Mouse (Mus musculus) MEL (cell line): Measurements from ENCODE around the gene Mybpc3. TPM values are rescaled to one million over a fixed set of nuclear protein-coding genes. Genes with fewer than 3 reads are reported as not detected.

ENCODE experiments used
- DNase-seq: peaks from one replicate; pipeline ENCODE4 v3.0.0; 2011; ENCODE audit warnings: low read depth, low spot score
- H3K27ac ChIP-seq: 2 replicates; pipeline ENCODE4 v1.5.1; 2012; ENCODE audit warnings: low read depth, mild to moderate bottlenecking, control low read depth, low read length, moderate library complexity; ENCODE audit not compliant: control insufficient read depth
- H3K27me3 ChIP-seq, 2 experiments: fragments of 150-350 bp in 1 of 2; sonication (generic) in 1 of 2; 2 replicates each; pipeline ENCODE4 v1.6.1; 2012; ENCODE audit warnings: low read length in 2 of 2, mild to moderate bottlenecking in 2 of 2, improper control_type of control experiment in 1 of 2, moderate library complexity in 1 of 2; ENCODE audit not compliant: insufficient read depth in 2 of 2, control insufficient read depth in 1 of 2
- H3K36me3 ChIP-seq, 2 experiments: 2 replicates each; pipeline ENCODE4 v1.6.1; 2012 to 2014; ENCODE audit warnings: low read length in 2 of 2, improper control_type of control experiment in 1 of 2, inconsistent platforms in 1 of 2, mild to moderate bottlenecking in 1 of 2; ENCODE audit not compliant: insufficient read depth in 2 of 2, control insufficient read depth in 1 of 2
- H3K4me1 ChIP-seq, 2 experiments: fragments of 150-350 bp in 1 of 2; sonication (generic) in 1 of 2; 2 replicates each; pipeline ENCODE4 v1.6.1; 2012; ENCODE audit warnings: low read length in 2 of 2, improper control_type of control experiment in 1 of 2, mild to moderate bottlenecking in 1 of 2; ENCODE audit not compliant: insufficient read depth in 2 of 2, control insufficient read depth in 1 of 2
- H3K4me3 ChIP-seq, 2 experiments: fragments of 150-350 bp in 1 of 2; sonication (generic) in 1 of 2; 2 replicates each; pipeline ENCODE4 v1.5.1; 2012; ENCODE audit warnings: low read depth in 2 of 2, low read length in 2 of 2, mild to moderate bottlenecking in 2 of 2, moderate library complexity in 2 of 2, control low read depth in 1 of 2, improper control_type of control experiment in 1 of 2; ENCODE audit not compliant: control insufficient read depth in 1 of 2, insufficient read depth in 1 of 2
- H3K79me2 ChIP-seq: 2 replicates; pipeline ENCODE4 v1.6.1; 2012; ENCODE audit warnings: mild to moderate bottlenecking, low read length, moderate library complexity; ENCODE audit not compliant: control insufficient read depth, poor library complexity, insufficient read depth
- H3K9ac ChIP-seq: 2 replicates; pipeline ENCODE4 v1.6.1; 2012; ENCODE audit warnings: low read depth, mild to moderate bottlenecking, control low read depth, low read length, moderate library complexity; ENCODE audit not compliant: control insufficient read depth, poor library complexity, severe bottlenecking
- H3K9me3 ChIP-seq: fragments of 150-350 bp; sonication (generic); replicated peaks from 2 replicates; pipeline ENCODE4 v1.6.1; 2012; ENCODE audit warnings: mild to moderate bottlenecking, low read length, improper control_type of control experiment, moderate library complexity; ENCODE audit not compliant: insufficient read depth
- CHD1 ChIP-seq: IDR thresholded peaks from 2 replicates; pipeline ENCODE4 v1.6.1; 2012; ENCODE audit warnings: low read depth, mild to moderate bottlenecking, inconsistent platforms, low read length, improper control_type of control experiment
- CHD2 ChIP-seq: IDR thresholded peaks from 2 replicates; pipeline ENCODE4 v1.6.1; 2011; ENCODE audit warnings: low read length, improper control_type of control experiment
- CTCF ChIP-seq, 3 experiments: IDR thresholded peaks in 2 of 3; conservative IDR thresholded peaks in 1 of 3; 2 replicates each; pipeline ENCODE4 v1.5.1; 2011 to 2012; ENCODE audit warnings: low read length in 3 of 3, low read depth in 2 of 3, mild to moderate bottlenecking in 2 of 3, improper control_type of control experiment in 1 of 3, inconsistent platforms in 1 of 3, mixed read lengths in 1 of 3, moderate library complexity in 1 of 3; ENCODE audit not compliant: control insufficient read depth in 1 of 3, insufficient read depth in 1 of 3, poor library complexity in 1 of 3, severe bottlenecking in 1 of 3
- EP300 ChIP-seq, 2 experiments: IDR thresholded peaks; 2 replicates each; pipeline ENCODE4 v1.6.1; 2011; ENCODE audit warnings: improper control_type of control experiment in 2 of 2, low read length in 2 of 2, low read depth in 1 of 2, mild to moderate bottlenecking in 1 of 2
- HCFC1 ChIP-seq: IDR thresholded peaks from 2 replicates; pipeline ENCODE4 v1.6.1; 2012; ENCODE audit warnings: low read depth, mild to moderate bottlenecking, inconsistent platforms, low read length, improper control_type of control experiment, moderate library complexity
- JUND ChIP-seq: IDR thresholded peaks from 2 replicates; pipeline ENCODE4 v1.6.1; 2011; ENCODE audit warnings: low read depth, mild to moderate bottlenecking, improper control_type of control experiment, low read length
- KAT2A ChIP-seq: conservative IDR thresholded peaks from 2 replicates; pipeline ENCODE4 v1.6.1; 2012; ENCODE audit warnings: low read depth, low read length, improper control_type of control experiment, inconsistent platforms
- MAFK ChIP-seq: IDR thresholded peaks from 2 replicates; pipeline ENCODE4 v1.6.1; 2011; ENCODE audit warnings: low read depth, mild to moderate bottlenecking, low read length, improper control_type of control experiment, borderline replicate concordance
- MAZ ChIP-seq: IDR thresholded peaks from 2 replicates; pipeline ENCODE4 v1.6.1; 2012; ENCODE audit warnings: low read depth, mild to moderate bottlenecking, inconsistent platforms, low read length, improper control_type of control experiment
- MXI1 ChIP-seq: IDR thresholded peaks from 2 replicates; pipeline ENCODE4 v1.6.1; 2011; ENCODE audit warnings: mild to moderate bottlenecking, low read depth, low read length, improper control_type of control experiment
- MYB ChIP-seq: IDR thresholded peaks from 2 replicates; pipeline ENCODE4 v1.6.1; 2011; ENCODE audit warnings: mild to moderate bottlenecking, low read depth, low read length, improper control_type of control experiment
- MYC ChIP-seq: IDR thresholded peaks from 2 replicates; pipeline ENCODE4 v1.6.1; 2011; ENCODE audit warnings: low read depth, mild to moderate bottlenecking, low read length, improper control_type of control experiment, moderate library complexity
- NELFE ChIP-seq: IDR thresholded peaks from 2 replicates; pipeline ENCODE4 v1.6.1; 2011; ENCODE audit warnings: low read depth, low read length, improper control_type of control experiment
- POLR2AphosphoS5 ChIP-seq: IDR thresholded peaks from 2 replicates; pipeline ENCODE4 v1.6.1; 2012; ENCODE audit warnings: low read depth, borderline replicate concordance, mild to moderate bottlenecking, inconsistent platforms, low read length, moderate library complexity, mixed read lengths
- RCOR1 ChIP-seq: IDR thresholded peaks from 2 replicates; pipeline ENCODE4 v1.6.1; 2012; ENCODE audit warnings: low read depth, mild to moderate bottlenecking, inconsistent platforms, low read length, improper control_type of control experiment
- SIN3A ChIP-seq: IDR thresholded peaks from 2 replicates; pipeline ENCODE4 v1.6.1; 2012; ENCODE audit warnings: low read length, improper control_type of control experiment, inconsistent platforms
- SMC3 ChIP-seq: IDR thresholded peaks from 2 replicates; pipeline ENCODE4 v1.6.1; 2011; ENCODE audit warnings: low read depth, low read length, improper control_type of control experiment
- TBP ChIP-seq: IDR thresholded peaks from 2 replicates; pipeline ENCODE4 v1.8.0; 2011; ENCODE audit warnings: low read depth, low read length, improper control_type of control experiment
- UBTF ChIP-seq: IDR thresholded peaks from 2 replicates; pipeline ENCODE4 v1.6.1; 2012; ENCODE audit warnings: low read depth, mild to moderate bottlenecking, inconsistent platforms, low read length, improper control_type of control experiment, moderate library complexity, borderline replicate concordance; ENCODE audit not compliant: insufficient read depth
- USF1 ChIP-seq: IDR thresholded peaks from 2 replicates; pipeline ENCODE4 v1.6.1; 2014; ENCODE audit warnings: low read depth, mild to moderate bottlenecking, inconsistent platforms, low read length, improper control_type of control experiment, moderate library complexity
- ZMIZ1 ChIP-seq: IDR thresholded peaks from 2 replicates; pipeline ENCODE4 v1.6.1; 2012; ENCODE audit warnings: low read depth, mild to moderate bottlenecking, inconsistent platforms, low read length, improper control_type of control experiment, moderate library complexity
- ZNF384 ChIP-seq: IDR thresholded peaks from 2 replicates; pipeline ENCODE4 v1.6.1; 2012; ENCODE audit warnings: low read depth, mild to moderate bottlenecking, inconsistent platforms, low read length, improper control_type of control experiment
- polyA plus RNA-seq, 2 experiments: library from polyadenylated mRNA; stranded (reverse) in 1 of 2; unstranded in 1 of 2; fragments of >175 nt in 1 of 2; fragments of >200 nt in 1 of 2; gene quantifications; 2 replicates each; pipeline versions ENCODE4 v1.2.1 to v1.2.4; 2012; ENCODE audit warnings: low replicate concordance in 2 of 2, low read depth in 1 of 2; ENCODE audit not compliant: insufficient read length in 2 of 2, insufficient read depth in 1 of 2, missing spikeins in 1 of 2
- total RNA-seq: library from RNA; depleted of rRNA; stranded (reverse); fragments of 300-350 nt; gene quantifications from 2 replicates; pipeline ENCODE4 v1.2.3, GENCODE M21; 2012

The Mybpc3 gene
- total and polyA plus RNA-seq, 3 experiments: 0.19 to 0.50 TPM; not detected in 1

DNA sequence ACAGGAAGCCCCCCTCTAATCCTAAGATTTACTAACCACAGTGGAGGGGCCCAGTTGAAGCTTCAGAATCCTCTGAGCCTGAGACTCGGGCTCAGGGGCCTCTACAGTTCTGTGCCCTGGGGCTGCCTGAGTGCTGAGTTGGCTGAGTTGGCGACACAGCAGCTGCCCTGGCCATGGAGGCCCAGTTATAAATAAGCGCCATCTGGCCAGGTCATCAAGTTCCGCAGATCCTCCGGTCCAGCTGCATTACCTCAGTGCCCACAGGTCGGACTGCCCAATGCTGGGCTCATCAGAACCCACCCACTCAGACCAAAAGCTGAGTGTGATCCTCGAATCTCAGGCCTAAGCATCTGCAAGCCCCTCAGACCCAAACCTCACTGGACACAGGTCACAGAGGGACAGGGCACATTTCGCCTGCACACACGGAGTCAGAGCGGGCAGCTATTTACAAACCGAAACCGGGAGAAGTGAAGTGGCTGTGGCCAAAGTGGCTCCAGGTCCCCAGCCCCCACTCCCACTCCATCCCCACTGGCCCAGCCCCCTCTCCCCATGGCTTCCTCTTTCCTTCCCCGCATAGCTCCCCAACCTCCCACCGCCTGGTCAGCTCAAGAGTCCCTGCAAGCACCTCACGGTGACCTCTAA is 33.6 kb upstream of the Mybpc3 start:
- Histone ChIP-seq H3K27ac (peak overlapping the region; percentile 99), H3K9ac (peak overlapping the region; percentile 70; the same call in 1 of the 2 replicates), H3K36me3 (peaks cover 0 to 28% of the 10 kb centered on the region in 2 experiments; a peak in 2 of 4 replicates), H3K4me3 (no peak overlapping the region), H3K9me3 (no peaks in the 10 kb centered on the region), H3K79me2 (peaks cover 1% of the 10 kb centered on the region; the same call in 1 of the 2 replicates), H3K4me1 (peaks cover 5 to 35% of the 10 kb centered on the region in 2 experiments), H3K27me3 (no peaks in the 10 kb centered on the region)
- TF ChIP-seq ZNF384 (no peak), SIN3A (no peak), HCFC1 (no peak), CHD2 (peak; percentile 11; the same call in 1 of the 2 replicates), NELFE (no peak), MAZ (no peak), EP300 (IDR thresholded peaks at IDR 0.05; ENCODE audit: low read depth in 1 of 2, low read length in 2 of 2) (no peak), UBTF (no peak), POLR2AphosphoS5 (peak; percentile 98; the same call in 1 of the 2 replicates)
- no peak for DNase-seq

- Histone ChIP-seq H3K79me2 (peaks cover 1% of the 10 kb centered on the region; the same call in 1 of the 2 replicates), H3K9me3 (no peaks in the 10 kb centered on the region), H3K36me3 (peaks cover 0 to 43% of the 10 kb centered on the region in 2 experiments; a peak in 2 of 4 replicates), H3K27ac (peak overlapping the region; percentile 99), H3K27me3 (no peaks in the 10 kb centered on the region), H3K4me1 (peaks cover 7 to 49% of the 10 kb centered on the region in 2 experiments), H3K4me3 (peak overlapping the region in 1 of 2 experiments; percentile 39; a peak in 3 of 4 replicates), H3K9ac (peak overlapping the region; percentile 70)
- peak; percentile 36 for TF ChIP-seq CHD2
- TF ChIP-seq USF1: no peak
- no peak for TF ChIP-seq CTCF (IDR thresholded peaks at IDR 0.05 in 2 of 3, conservative IDR thresholded peaks at IDR 0.05 in 1 of 3; ENCODE audit: control insufficient read depth in 1 of 3, insufficient read depth in 1 of 3, low read depth in 2 of 3, low read length in 3 of 3, poor library complexity in 1 of 3, severe bottlenecking in 1 of 3)
- TF ChIP-seq SIN3A: peak; percentile 48; the same call in 1 of the 2 replicates
- TF ChIP-seq ZNF384: no peak
- TF ChIP-seq RCOR1: 0 out of 2 replicates have a peak, but pooled peaks have one; percentile 18
- peak; percentile 97 for TF ChIP-seq POLR2AphosphoS5
- peak; percentile 37; the same call in 1 of the 2 replicates for TF ChIP-seq TBP
- no peak for TF ChIP-seq KAT2A
- TF ChIP-seq JUND: 0 out of 2 replicates have a peak, but pooled peaks have one; percentile 11
- TF ChIP-seq MYC: no peak
- peak; percentile 11; the same call in 1 of the 2 replicates for TF ChIP-seq MYB
- TF ChIP-seq EP300 (IDR thresholded peaks at IDR 0.05; ENCODE audit: low read depth in 1 of 2, low read length in 2 of 2): 0 out of 4 replicates have a peak, but pooled peaks of 1 of the 2 experiments have one; percentile 14
- TF ChIP-seq MAFK: peak; percentile 16; the same call in 1 of the 2 replicates
- no peak; the same call in none of the 2 replicates for TF ChIP-seq ZMIZ1
- TF ChIP-seq MXI1: no peak
- no peak; the same call in 1 of the 2 replicates for TF ChIP-seq SMC3
- 0 out of 2 replicates have a peak, but pooled peaks have one; percentile 14 for TF ChIP-seq MAZ
- 0 out of 2 replicates have a peak, but pooled peaks have one; percentile 74 for TF ChIP-seq CHD1
- TF ChIP-seq UBTF: 0 out of 2 replicates have a peak, but pooled peaks have one; percentile 13
- DNase-seq: no peak
Observed at GRCm38 (mm10) chr2:91085494-91086391, 32.2 kb upstream of the Mybpc3 start.
